Mouse (Mus musculus) embryonic stem cell, embryonic (primary cell): ENCODE results near the gene Flywch2.

Source experiments
- CTCF ChIA-PET, 4 experiments: fragments of 300-600 bp in 2 of 4; fragments of 350-600 bp in 2 of 4; sonication (Branson Sonifier 250); formaldehyde crosslinking; loops; one replicate each; lab custom pipeline; 2022; ENCODE audit warnings: inconsistent platforms in 2 of 4; lab: Charles Lee
- POLR2A ChIA-PET, 4 experiments: fragments of 300-600 bp in 2 of 4; fragments of 350-600 bp in 2 of 4; sonication (Branson Sonifier 250); formaldehyde crosslinking; loops; one replicate each; lab custom pipeline; 2022; ENCODE audit warnings: antibody characterized with exemption in 4 of 4, inconsistent platforms in 1 of 4; lab: Charles Lee

Gene Flywch2

DNA sequence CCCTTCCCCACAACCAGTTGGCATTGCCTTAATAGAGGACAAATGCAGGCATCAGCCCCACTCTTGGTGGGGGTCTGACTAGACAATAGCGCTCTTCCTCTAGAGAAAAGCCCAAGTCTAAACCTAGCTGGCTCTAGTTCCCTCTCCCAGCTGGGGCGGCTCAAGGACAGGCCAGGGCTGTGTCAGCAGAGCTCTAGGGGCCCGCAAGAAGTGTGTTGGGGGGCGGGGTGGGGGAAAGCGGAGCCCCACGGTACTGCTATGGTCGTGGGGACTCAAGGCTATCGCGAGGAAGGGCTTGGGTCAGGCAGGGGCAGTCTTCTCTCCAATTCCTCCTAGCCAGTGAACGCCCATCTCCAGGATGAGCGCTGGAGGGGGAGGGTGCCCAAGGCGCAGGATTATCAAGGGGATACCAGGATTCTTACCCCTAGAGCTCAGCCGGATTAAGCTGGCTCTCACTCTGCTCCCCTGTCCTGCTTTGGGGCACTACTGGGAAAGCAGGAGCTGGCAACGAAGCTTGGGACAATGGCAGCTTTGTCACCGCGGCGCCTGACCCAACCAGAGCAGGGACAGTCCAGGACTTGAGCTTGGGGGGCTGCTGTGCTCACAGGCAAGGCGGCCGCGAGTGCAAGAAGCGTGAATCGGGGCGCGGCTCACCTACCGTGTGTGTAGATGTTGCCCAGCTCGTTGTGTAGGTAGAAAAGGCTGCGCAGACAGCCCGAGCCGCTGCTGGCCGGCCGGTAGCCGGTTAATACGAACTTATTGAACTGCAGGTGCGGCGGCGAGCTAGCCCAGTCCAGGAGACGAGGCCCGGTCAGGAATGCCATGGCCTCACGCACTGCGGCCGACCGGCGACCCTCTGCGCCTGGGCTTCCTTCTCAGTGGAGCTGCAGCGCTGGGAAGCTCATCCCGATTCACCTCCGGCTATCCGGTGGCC lies 46.4 kb downstream of the Flywch2 start:
- POLR2A ChIA-PET, result interaction anchor here (0.5 to 15.7 kb wide), 51 partner anchors 8 to 810 kb away, joined by 3 to 197 read pairs (median 4); partner anchors contain the start of genes Pkmyt1 (in 4 of the 4), 1520401A03Rik (in 2 of the 4), Prss32 (in 2 of the 4) and Prss41 (in 2 of the 4)

GRCm38 (mm10) chr17:23738836-23739201 lies 47.1 kb downstream of the Flywch2 start:
- POLR2A ChIA-PET, result interaction anchor here in 3 of 4 experiments (0.5 to 15.7 kb wide), 15 partner anchors 7 to 248 kb away, joined by 3 to 197 read pairs (median 4); partner anchors contain the start of genes 1520401A03Rik (in 2 of the 3), Pkmyt1 (in 2 of the 3), Prss32 (in 2 of the 3) and Prss41 (in 2 of the 3)
- CTCF ChIA-PET, result interaction anchor here in 3 of 4 experiments (0.6 to 3.2 kb wide), 16 partner anchors 9 to 756 kb away, joined by 3 to 29 read pairs (median 4); partner anchors contain the start of genes Prss32 (in 2 of the 3) and Prss41 (in 2 of the 3)

More for the DNA sequence above, 46.4 kb downstream of the Flywch2 start:
- CTCF ChIA-PET, result interaction anchor here (0.5 to 3.2 kb wide), 26 partner anchors 9 to 613 kb away, joined by 3 to 29 read pairs (median 4); partner anchors contain the start of genes Prss32 (in 4 of the 4), Prss41 (in 4 of the 4) and 1520401A03Rik (in 1 of the 4)

DNA sequence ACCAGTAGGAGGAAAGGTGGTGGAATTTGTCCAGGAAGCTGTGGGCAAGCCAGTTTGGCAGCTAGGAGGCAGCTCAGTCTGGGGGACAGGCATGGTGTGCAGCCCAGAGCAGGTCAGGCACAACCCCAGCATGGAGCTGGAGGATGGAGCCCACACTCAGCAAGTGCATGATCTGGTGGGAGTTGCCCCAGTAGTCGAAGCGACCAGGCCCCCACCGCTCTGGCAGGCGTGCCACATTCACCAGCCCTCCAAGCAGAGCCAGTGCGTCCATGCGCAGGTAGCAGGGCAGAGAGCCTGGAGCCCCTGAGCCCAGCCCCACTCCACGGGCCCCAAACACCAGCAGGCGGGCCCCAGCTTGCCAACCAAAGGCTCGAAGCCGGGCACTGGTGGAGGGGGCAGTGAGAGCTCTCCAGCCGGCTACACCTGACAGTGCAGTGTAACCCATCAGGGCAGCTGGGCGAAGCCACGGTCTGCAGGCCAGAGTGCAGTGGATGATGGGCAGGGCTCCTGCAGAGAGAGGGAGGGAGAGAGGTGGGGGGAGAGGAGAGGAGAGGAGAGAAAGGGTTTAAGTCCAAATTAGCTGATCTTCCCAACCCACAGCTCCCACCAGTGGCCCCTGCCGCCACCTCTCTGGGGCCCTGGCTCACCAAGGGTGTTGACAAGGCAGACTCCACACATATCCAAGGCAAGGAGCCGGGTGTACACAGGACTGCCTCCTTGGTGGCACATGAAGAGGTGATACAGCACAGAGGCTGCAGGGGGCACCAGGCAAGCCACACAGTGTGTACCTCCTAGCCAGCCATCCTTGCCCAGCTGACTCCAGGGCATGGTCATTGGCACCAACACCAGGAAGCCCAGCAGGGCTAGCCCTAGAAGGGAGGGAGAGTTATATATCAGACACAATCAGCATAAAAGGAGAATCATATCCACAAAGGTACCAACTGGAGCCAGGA lies 48.1 kb downstream of the Flywch2 start:
- ChIA-PET CTCF (interaction anchor here (0.5 to 3.2 kb wide), 14 partner anchors 9 to 757 kb away, joined by 3 to 29 read pairs (median 4); partner anchors contain the start of gene Prss41 (in 1 of the 4)), POLR2A (interaction anchor here in 3 of 4 experiments (0.7 to 15.7 kb wide), 12 partner anchors 8 to 137 kb away, joined by 3 to 197 read pairs (median 4); partner anchors contain the start of genes 1520401A03Rik (in 2 of the 3), Pkmyt1 (in 2 of the 3), Prss32 (in 1 of the 3) and Prss41 (in 1 of the 3))

DNA sequence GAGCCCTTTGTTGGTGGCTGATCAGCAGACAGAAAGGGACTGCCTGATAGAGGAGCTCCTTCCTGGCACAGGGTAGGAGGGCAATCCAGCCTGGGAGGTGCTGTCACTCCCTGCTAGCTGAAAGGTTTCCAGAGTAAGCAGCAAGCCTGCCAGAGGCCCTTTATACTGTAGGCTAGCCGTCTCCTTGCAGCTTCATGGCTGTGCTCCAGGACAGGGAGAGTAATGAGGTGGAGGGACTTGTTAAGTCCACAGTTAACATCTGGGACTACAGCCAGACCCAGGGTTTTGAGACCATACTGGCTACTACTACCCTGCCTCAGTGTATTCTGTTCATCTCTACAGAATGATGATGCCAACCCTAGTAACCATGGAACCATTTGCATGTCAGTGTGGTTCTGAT lies 51.5 kb downstream of the Flywch2 start:
- ChIA-PET CTCF (interaction anchor here in 1 of 4 experiments (2.4 kb wide), 1 partner anchor 109 kb away, joined by 5 read pairs; the partner anchor contains the start of gene Prss32), POLR2A (interaction anchor here (0.5 to 15.7 kb wide), 11 partner anchors 9 to 507 kb away, joined by 3 to 197 read pairs (median 3); partner anchors contain the start of genes 1520401A03Rik (in 1 of the 4), Pkmyt1 (in 1 of the 4), Prss32 (in 1 of the 4) and Prss41 (in 1 of the 4))

- POLR2A ChIA-PET, result interaction anchor here in 3 of 4 experiments (1.1 to 16.9 kb wide), 4 partner anchors 10 to 99 kb away, joined by 3 to 197 read pairs (median 43); partner anchors contain the start of genes Paqr4 (in 3 of the 3), Elob (in 1 of the 3) and Kremen2 (in 1 of the 3)
- CTCF ChIA-PET, result interaction anchor here in 1 of 4 experiments (1.4 kb wide), 1 partner anchor 18 kb away, joined by 4 read pairs; no protein-coding TSS in a partner anchor
Measured at GRCm38 (mm10) chr17:23730441-23730840, 55.4 kb downstream of the Flywch2 start.
